Mouse (Mus musculus) cerebellum, adult 8-10 months (tissue): ENCODE results near the gene Gm8926.
"Not testable (repeated sequence)": the region's sequence is repeated elsewhere in the genome, so short reads cannot be mapped to it uniquely, and the experiment has no call there.

Experiments
- DNase-seq: peaks from one replicate; pipeline ENCODE4 v3.0.0; 2022

Gene Gm8926

DNA sequence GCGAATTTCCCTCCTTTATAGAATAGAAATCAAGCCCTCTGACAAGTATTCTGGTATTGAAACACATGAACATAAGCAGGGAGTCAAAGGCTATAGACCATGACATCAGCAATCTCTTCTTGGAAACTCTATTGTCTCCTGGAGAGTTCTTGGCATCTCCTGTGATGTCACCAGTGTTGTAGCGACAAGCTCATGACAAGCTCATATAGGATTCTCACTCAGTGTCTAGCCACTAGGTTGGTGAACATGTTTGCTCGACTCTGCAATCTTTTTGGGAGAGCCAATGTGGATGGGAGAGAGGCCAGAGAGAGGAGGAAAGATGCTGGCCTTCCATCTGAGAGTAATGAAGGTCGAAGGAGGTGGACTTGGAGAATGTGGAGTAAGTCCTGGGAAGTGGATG is at the start of gene Gm8926:
TSS of gene Gm8926 (plus strand) at position 301 of the 400 bp plus-strand sequence.
- DNase-seq: not testable (repeated sequence)
